Mouse (Mus musculus) intestine, postnatal 0 days (tissue): ENCODE results near the gene Mansc1. TPM values are rescaled to one million over a fixed set of nuclear protein-coding genes. Genes with fewer than 3 reads are reported as not detected.

Experiments
- ATAC-seq: fragments of 200-750 bp; cut with Nextera tagmentation; 2 replicates; pipeline ENCODE4 v1.8.0; 2017; ENCODE audit warnings: mild to moderate bottlenecking, moderate TSS enrichment, moderate library complexity
- H3K27ac ChIP-seq: fragments of 300-500 bp; sonication (generic); 2 replicates; pipeline ENCODE4 v1.5.1; 2014; ENCODE audit warnings: mild to moderate bottlenecking, low read depth, low read length, moderate library complexity
- H3K27me3 ChIP-seq: fragments of 300-500 bp; sonication (generic); replicated peaks from 2 replicates; pipeline ENCODE4 v1.6.1; 2014; ENCODE audit warnings: low read length, mixed read lengths; ENCODE audit not compliant: control insufficient read depth, insufficient read depth
- H3K36me3 ChIP-seq: fragments of 300-500 bp; sonication (generic); 2 replicates; pipeline ENCODE4 v1.6.1; 2014; ENCODE audit warnings: mild to moderate bottlenecking, moderate library complexity; ENCODE audit not compliant: control insufficient read depth, insufficient read depth
- H3K4me1 ChIP-seq: fragments of 300-500 bp; sonication (generic); replicated peaks from 2 replicates; pipeline ENCODE4 v1.6.1; 2014; ENCODE audit warnings: antibody characterized with exemption, low read length, mixed read lengths; ENCODE audit not compliant: control insufficient read depth, insufficient read depth
- H3K4me2 ChIP-seq: fragments of 300-500 bp; sonication (generic); replicated peaks from 2 replicates; pipeline ENCODE4 v1.6.1; 2014; ENCODE audit warnings: low read depth, mild to moderate bottlenecking, moderate library complexity
- H3K4me3 ChIP-seq: fragments of 300-500 bp; sonication (generic); 2 replicates; pipeline ENCODE4 v1.5.1; 2014; ENCODE audit warnings: low read depth, low read length
- H3K9ac ChIP-seq: fragments of 300-500 bp; sonication (generic); 2 replicates; pipeline ENCODE4 v1.6.1; 2014; ENCODE audit warnings: mild to moderate bottlenecking, low read depth, low read length
- H3K9me3 ChIP-seq: fragments of 300-500 bp; sonication (generic); 2 replicates; pipeline ENCODE4 v1.6.1; 2016; ENCODE audit warnings: mixed run types; ENCODE audit not compliant: control insufficient read depth
- CTCF ChIP-seq: sonication (generic); IDR thresholded peaks from 2 replicates; pipeline ENCODE4 v1.5.1; 2016; ENCODE audit warnings: low read depth, mild to moderate bottlenecking, control low read depth, antibody characterized with exemption, moderate library complexity
- WGBS: fragments of 180-500 bp; shearing (Covaris S2); extraction: QIAGEN DNeasy Blood & Tissue Kit; methylation state at CpG from one replicate; pipeline ENCODE4 v1.1.7; 2014; 5-methylcytosine and 5-hydroxymethylcytosine counted together
- polyA plus RNA-seq: library from polyadenylated mRNA; unstranded; fragments of >200 nt; fragmentation: Nextera tagmentation; extraction: Ambion mirVana; gene quantifications from 2 replicates; pipeline ENCODE4 v1.2.1, GENCODE M21; 2015

Mansc1 gene
- polyA plus RNA-seq, 1 experiment from 2014 or later, result 6.5 TPM

- TF ChIP-seq CTCF, result 0 out of 2 replicates have a peak, but pooled peaks have one; percentile 3
- WGBS, result 25% methylated on average over 2 of the region's 2 CpGs
- H3K9me3 ChIP-seq, result no peaks in the 10 kb centered on the region
- peak overlapping the region; percentile 74 for H3K4me2 ChIP-seq
- H3K27ac ChIP-seq, result no peak overlapping the region
- no peaks in the 10 kb centered on the region for H3K36me3 ChIP-seq
- H3K27me3 ChIP-seq, result no peaks in the 10 kb centered on the region
- H3K4me1 ChIP-seq, result peaks cover 17% of the 10 kb centered on the region
- peak; percentile 29 for ATAC-seq
- H3K4me3 ChIP-seq, result no peak overlapping the region
- H3K9ac ChIP-seq, result no peak overlapping the region
These were observed 67.7 kb downstream of the Mansc1 start for GRCm38 (mm10) chr6:134564539-134564938.

DNA sequence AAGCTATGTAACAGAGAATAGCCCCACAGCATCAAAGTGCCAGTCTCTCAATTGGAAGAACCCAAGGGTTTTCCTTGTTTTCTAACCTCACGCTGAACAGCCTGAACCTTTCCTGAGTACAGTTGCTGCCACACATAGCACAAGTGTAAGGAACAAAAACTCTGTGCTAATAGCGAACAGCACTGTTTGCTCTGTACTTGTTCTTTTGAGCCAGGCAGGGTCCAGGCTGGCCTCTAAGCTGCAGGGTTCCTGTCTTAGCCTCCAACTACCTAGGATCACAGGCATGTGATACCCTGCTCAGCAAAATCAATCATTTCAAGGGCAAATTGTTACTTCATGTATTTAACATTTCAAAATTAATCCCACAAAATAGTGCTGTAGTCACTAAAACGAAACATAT is 72.7 kb downstream of the Mansc1 start:
- no peaks in the 10 kb centered on the region for H3K27me3 ChIP-seq

More for the DNA sequence above, 72.7 kb downstream of the Mansc1 start:
- Histone ChIP-seq H3K4me3 (no peak overlapping the region), H3K9ac (no peak overlapping the region), H3K36me3 (no peaks in the 10 kb centered on the region), H3K27ac (no peak overlapping the region), H3K9me3 (no peaks in the 10 kb centered on the region), H3K4me1 (peaks cover 9% of the 10 kb centered on the region), H3K4me2 (no peak overlapping the region)
- 66% methylated on average over 3 of the region's 3 CpGs for WGBS
- ATAC-seq, result no peak
- no peak for TF ChIP-seq CTCF

Other genes starting within 250 kb of the Mansc1 start
- 2.0 and 2.7 TPM in 2 replicates for gene Bcl2l14, start 236.2 kb downstream of the Mansc1 start, polyA plus RNA-seq
- 11.6 and 12.4 TPM in 2 replicates for gene Lrp6, start 65.5 kb downstream of the Mansc1 start, polyA plus RNA-seq
- 13.5 and 15.1 TPM in 2 replicates for gene Borcs5, start 7.0 kb upstream of the Mansc1 start, polyA plus RNA-seq
- 6.7 and 8.4 TPM in 2 replicates for gene Dusp16, start 160.1 kb upstream of the Mansc1 start, polyA plus RNA-seq
- 4.6 and 4.9 TPM in 2 replicates for gene Crebl2, start 197.7 kb upstream of the Mansc1 start, polyA plus RNA-seq